Mouse (Mus musculus) kidney, postnatal 36 days (tissue): ENCODE results near the gene Clcn5.

Experiments
- DNase-seq, 2 experiments: peaks; one replicate each; pipeline ENCODE4 v3.0.0; 2021 to 2022; ENCODE audit warnings: mixed read lengths in 2 of 2

Clcn5 gene

GRCm38 (mm10) chrX:7319089-7319721 lies at the start of gene Clcn5:
Gene Clcn5 (minus strand): TSS chrX:7319358.
- peak; percentile 96 to 97 for DNase-seq

GRCm38 (mm10) chrX:7325455-7325854 lies 6.3 kb upstream of the Clcn5 start:
- peak in 1 of 2 experiments; percentile 22 for DNase-seq

- DNase-seq, result peak; percentile 43 to 78
These were observed 3.1 kb upstream of the Clcn5 start for GRCm38 (mm10) chrX:7322288-7322687.

- no peak for DNase-seq
These were observed 1.4 kb upstream of the Clcn5 start for GRCm38 (mm10) chrX:7320571-7320970.

GRCm38 (mm10) chrX:7318551-7319025 lies 570 bp downstream of the Clcn5 start:
- DNase-seq, result peak; percentile 20 to 42

GRCm38 (mm10) chrX:7315115-7315514 lies 4.0 kb downstream of the Clcn5 start:
- no peak for DNase-seq

GRCm38 (mm10) chrX:7314645-7315044 lies 4.5 kb downstream of the Clcn5 start:
- no peak for DNase-seq

GRCm38 (mm10) chrX:7308242-7308641 lies 10.9 kb downstream of the Clcn5 start:
- no peak for DNase-seq

- no peak for DNase-seq
These were observed 12.3 kb downstream of the Clcn5 start for GRCm38 (mm10) chrX:7306861-7307260.

GRCm38 (mm10) chrX:7292981-7293380 lies 26.2 kb downstream of the Clcn5 start:
- no peak for DNase-seq

- no peak for DNase-seq
These were observed 26.9 kb downstream of the Clcn5 start for GRCm38 (mm10) chrX:7292151-7292768.

- no peak for DNase-seq
These were observed 30.2 kb downstream of the Clcn5 start for GRCm38 (mm10) chrX:7288976-7289375.

- DNase-seq, result no peak
These were observed 32.0 kb downstream of the Clcn5 start for GRCm38 (mm10) chrX:7287051-7287734.

- no peak for DNase-seq
These were observed 36.5 kb downstream of the Clcn5 start for GRCm38 (mm10) chrX:7282636-7283035.

- no peak for DNase-seq
These were observed 39.4 kb downstream of the Clcn5 start for GRCm38 (mm10) chrX:7279722-7280121.

GRCm38 (mm10) chrX:7276564-7276963 lies 42.6 kb downstream of the Clcn5 start:
- no peak for DNase-seq

- DNase-seq, result no peak
These were observed 58.0 kb downstream of the Clcn5 start for GRCm38 (mm10) chrX:7261149-7261548.

GRCm38 (mm10) chrX:7260400-7261113 lies 58.6 kb downstream of the Clcn5 start:
- peak in 1 of 2 experiments; percentile 2 for DNase-seq

GRCm38 (mm10) chrX:7259718-7260117 lies 59.4 kb downstream of the Clcn5 start:
- no peak for DNase-seq

GRCm38 (mm10) chrX:7256022-7256421 lies 63.1 kb downstream of the Clcn5 start:
- DNase-seq, result no peak

GRCm38 (mm10) chrX:7204099-7204498 lies 115.1 kb downstream of the Clcn5 start:
- DNase-seq, result no peak

GRCm38 (mm10) chrX:7203535-7203934 lies 115.6 kb downstream of the Clcn5 start:
- no peak for DNase-seq

GRCm38 (mm10) chrX:7197833-7198232 lies 121.3 kb downstream of the Clcn5 start:
- DNase-seq, result no peak
